Mouse (Mus musculus): ENCODE results near the gene Hdac7. TPM values are rescaled to one million over a fixed set of nuclear protein-coding genes. Genes with fewer than 3 reads are reported as not detected.

Hdac7 gene
- total RNA-seq, 2 experiments from 2014 or later, result 24.5 to 40.3 TPM

DNA sequence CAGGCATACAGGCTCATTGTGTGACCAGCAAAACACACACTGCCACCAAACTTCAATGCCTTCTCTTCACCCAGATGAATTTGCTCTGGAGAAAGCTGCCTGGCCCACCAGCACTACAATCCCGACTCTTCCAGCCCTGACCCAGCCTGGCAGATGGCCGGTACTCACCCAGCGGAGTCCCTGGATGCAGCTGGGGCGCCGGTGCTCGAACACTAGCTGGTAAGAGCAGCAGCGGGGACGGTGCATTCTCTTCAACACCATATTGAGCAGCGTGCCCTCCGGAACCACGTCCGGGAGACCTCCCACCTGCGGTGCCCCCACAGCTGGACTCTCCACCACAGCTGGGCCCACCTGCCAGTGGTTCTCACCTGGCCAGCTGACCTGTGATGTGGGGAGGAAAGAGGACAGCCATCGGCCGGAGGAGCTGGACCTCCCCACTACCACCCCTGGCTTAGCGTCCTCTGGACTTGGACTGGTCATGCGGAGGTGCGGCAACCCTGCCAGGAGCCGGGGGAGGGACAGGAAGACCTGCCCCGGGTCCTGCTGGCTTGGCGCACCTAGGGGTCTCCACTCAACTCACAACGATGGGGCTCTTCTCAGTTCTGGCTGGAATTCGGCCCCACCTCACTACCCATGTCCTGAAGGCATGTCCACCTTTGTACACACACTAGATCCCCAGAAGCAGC is 77.6 kb downstream of the Hdac7 start:
- no peak for DNase-seq

DNA sequence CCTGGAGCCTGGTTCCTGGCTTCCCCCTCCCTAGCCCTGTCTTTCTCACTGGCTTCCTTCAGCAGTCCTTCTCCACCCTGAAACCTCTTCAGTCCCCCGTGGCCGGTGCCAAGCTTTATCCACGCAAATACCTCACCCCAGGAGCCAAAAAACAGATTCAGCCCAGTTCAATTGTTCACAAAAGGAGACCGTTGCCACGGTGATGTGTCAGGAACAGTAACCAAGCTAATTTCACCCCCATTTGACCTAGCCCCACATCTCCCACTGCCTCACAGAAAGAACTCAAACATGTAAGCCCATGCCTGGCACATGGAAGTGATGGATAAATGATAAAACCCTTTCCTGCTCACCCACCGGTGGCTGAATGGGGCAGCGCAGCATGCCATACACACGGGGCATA is 78.1 kb downstream of the Hdac7 start:
- no peak for DNase-seq

DNA sequence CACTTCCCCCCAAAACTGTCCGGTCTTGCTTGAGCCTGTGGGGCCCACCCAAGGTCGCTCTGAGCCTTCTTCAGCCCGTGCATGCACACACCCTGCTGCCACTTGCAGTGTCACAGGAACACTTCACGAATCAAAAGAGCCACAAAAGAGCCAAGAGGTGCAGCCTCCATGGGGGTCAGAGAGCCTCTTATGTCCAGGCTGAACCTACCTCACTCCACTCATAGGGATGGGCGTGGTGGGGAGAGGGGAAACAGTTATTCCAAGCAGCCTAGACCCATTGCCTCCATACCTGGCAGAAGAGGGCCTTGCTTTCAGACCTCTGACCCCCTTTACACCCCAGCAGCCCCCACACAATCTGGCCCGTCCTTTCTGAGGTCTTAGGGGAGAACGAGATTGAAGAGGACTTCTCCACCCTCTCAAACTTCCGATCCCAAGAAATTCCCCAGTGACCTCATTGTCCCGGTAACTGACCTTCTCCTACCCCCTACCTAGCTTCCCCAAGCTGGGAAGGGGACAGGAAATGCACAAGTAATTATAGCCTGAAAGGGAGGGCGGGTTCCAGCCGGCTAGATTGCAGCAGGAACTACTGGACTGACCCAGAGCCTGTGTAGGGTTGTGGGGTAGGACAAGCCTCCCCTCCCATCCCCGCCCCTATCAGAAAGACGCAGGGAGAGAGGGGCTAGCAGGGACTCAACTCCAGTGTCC is 79.1 kb downstream of the Hdac7 start:
- no peak for DNase-seq

DNA sequence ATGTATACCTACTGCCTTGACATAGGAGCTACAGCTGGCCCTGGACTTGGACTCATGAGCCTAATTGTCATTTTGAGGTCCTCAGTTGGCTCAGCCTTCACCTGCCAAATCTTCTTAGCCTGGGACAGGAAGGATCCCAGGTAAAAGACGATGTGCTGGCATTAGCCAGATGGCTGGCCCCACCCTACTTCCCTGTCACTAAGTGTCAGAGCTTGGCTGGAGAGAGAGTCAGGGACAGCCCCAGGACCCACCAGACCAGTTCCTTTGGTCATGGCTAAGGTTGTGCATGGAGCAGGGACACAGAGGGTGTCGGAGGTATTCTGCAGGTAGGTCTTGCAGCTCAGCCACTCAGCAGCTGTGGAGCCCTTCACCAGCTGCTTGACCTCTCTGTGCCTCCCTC is 79.8 kb downstream of the Hdac7 start:
- no peak for DNase-seq

DNA sequence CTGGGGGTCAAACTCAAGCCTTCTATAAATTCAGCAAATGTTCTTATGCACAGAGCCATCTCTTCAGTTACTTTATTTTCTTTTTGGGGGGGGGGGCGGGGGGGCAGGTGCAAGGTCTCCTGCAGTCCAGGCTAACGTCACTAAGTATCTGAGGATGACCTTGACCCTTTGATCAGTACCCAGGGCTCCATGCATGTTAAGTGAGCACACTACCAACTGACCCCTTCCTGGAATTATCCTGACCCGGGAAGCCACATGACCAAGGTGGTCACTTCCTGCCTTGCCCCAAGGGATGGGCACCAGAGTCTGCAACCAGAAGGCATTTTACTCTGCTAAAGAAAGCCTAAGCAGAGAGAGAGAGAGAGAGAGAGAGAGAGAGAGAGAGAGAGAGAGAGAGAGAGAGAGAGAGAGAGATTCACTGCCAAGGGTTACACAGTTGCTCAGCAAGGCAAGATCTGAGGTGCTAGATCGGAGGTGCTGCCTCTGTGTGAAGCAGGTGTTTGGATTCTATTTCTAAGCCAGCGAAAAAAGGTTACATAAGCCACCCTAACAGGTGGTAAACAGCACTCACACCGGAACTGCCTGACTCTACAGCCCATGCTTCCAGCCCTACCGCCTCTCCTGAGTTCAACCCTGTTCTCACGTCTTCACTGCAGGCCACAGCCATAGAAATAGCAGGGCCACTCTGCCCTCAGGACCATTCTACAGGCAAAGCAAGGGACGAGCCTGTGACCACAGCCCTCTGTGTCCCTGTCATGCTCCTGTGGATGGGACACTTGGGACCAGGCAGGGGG is 80.8 kb downstream of the Hdac7 start:
- no peak for DNase-seq

DNA sequence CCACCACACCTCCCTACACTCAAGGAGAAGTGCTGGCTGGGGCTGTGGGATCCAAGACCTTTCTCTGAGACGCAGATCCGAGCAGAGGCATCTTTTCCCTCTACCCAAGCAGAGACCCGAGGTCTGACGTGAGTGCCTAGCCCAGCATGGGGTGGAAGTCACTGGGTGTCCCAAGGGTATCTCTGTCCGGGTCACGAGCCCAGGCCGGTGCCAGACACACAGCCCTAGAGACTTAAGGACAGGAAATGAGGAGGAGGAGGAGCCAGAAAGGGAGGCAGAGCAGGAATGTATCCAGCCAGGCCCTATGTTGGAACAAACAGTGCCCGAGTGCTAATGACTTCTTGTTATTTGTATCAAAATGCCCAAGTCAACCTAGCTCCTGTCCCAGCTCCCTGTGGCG is 81.6 kb downstream of the Hdac7 start:
- DNase-seq, result no peak

DNA sequence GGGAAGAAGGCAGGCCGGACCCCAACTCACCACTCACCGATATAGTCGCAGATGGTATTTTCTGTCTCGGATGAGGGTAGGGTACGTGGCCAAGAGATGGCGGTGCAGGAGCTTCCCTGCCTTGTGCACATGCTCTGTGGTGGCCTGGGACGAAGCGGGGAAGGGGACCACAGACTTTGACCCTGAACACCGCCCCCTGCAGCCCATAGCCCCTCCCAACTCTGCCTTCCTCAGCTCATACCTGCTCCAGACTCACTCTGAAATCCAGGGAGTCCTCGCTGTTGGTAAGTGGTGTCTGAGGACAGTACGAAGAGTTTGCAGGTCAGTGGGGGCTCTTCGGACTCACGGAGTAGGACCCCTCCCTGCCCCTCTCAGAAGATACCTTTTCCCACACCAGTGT is 82.9 kb downstream of the Hdac7 start:
- no peak for DNase-seq

DNA sequence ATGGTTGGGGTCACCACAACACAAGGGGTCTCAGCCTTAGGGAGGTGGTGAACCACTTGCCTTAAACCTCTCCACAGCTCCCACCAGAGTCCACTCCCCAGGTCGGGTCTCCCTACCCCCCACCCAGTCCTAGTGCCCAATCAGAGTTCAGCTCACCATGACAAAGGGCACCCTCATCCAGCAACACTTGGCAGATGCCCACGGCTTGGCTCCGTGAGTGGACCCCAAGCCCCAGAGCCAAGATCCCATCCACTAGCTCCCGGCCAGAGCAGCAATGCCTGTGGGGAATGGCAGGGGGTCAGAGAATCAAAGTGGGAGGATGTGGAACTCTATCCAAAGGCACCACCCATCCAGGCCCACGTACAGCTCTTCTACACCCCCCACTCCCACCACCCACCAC is 83.3 kb downstream of the Hdac7 start:
- DNase-seq, result no peak

DNA sequence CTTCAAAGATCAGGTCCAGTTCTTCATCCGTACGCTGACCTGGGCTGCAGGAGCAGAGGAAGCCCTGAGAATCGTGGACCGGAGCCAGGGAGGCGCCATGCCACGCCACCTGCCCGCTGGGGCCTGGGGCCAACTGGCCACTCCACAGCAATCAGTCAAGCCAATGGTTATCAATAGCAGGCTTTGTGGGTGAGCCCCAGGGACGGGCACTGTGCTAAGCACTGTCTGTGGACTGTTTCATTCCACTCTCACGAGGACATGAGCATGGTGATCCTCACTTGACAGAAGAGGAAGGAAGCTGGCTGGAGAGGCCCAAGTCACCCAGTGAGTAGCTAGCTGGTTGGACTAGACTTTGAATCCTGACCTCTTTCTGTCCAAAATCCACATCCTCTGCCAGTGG is 84.3 kb downstream of the Hdac7 start:
- no peak for DNase-seq

DNA sequence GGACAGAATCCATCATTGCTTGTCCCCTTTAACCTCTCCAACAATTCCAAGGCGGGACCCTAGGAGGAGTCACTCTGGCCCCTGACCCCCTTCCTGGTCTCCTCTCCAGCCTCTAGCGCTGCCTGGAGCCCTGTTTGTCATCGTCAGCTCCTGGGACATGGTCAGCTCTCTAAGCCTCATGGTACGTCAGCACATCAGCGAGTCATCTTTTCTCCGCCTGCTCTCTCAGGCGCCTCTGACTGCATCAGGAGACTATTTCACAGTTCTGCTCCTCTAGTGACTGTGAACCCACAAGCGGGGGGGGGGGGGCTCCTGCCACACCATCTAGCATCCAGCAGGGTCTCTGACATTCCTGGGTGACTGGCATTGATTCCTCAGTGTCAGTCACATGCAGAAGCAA is 88.9 kb downstream of the Hdac7 start:
- no peak for DNase-seq

DNA sequence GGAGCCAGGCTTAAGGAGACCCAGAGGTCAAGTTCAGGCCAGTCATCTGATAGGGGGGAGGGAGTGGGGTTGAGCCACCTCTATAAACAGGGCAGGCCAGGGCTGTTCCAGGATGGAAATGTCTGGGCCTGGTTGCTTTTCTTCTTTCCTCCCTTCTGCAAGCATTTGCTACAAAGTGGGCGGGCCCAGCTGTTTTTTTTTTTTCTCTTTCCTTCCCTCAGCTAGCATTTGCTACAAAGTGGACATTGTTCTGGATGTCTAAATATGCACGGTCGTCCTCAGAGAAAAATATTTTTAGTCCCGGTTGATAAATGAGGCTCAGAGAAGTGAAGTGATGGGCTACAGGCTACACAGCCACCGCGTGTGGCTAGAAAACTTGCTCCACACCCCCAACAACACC is 89.8 kb downstream of the Hdac7 start:
- DNase-seq, result no peak

DNA sequence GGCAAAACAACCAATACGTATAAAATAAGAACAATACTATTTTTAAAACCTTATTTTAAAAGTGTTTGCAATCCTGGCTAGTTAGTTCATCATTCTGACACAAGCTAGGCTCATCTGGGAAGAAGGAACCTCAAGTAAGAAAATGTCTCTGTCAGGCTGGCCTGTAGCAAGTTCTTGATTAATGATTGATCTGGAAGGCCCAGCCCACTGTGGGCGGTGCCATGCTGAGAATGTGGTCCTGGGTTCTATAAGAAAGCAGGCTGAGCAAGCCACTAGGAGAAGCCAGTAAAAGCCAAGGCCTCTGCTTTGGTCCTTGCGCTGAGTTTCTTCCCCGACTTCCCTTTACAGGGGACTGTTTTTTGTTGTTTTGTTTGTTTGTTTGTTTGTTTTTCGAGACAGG is 91.8 kb downstream of the Hdac7 start:
- no peak for DNase-seq

DNA sequence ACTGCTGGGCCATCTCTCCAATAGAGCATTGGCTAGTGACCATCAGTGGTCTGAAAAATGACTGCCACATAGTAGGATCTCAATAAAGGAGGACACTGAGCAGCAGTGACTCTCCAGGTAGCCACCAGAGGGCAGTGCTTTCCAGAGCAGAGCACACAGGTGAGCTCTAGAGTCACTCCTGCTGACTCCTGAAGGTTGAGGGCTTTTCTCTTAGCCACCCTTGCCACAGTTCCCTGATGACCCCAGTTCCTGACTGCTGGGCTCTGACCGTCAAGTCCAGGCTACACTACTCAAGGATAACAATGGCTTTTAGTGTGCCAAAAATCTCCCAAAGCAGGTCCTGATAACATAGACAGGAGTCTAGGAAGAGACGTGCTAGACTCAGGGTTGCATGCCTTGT is 92.6 kb downstream of the Hdac7 start:
- DNase-seq, result no peak

DNA sequence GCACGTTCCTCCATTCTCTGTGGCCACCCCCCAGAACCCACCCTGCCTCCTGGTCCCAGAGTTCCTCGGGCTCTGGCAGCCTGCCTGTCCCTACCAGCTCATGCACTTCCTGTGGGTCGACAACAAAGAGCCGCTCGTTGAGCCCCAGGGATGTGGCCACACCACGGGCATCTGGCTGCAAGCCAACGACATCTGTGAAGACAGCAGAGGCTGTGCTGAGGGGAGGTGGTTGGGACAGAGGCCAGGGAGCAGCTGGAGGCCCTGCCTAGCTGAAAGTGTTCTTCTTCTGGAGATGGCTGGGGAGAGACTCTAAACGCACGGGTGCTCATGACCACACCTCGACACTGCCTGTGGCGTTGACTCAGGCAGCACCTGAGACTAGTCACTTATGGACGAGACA is 93.6 kb downstream of the Hdac7 start:
- DNase-seq, result peak; percentile 61

DNA sequence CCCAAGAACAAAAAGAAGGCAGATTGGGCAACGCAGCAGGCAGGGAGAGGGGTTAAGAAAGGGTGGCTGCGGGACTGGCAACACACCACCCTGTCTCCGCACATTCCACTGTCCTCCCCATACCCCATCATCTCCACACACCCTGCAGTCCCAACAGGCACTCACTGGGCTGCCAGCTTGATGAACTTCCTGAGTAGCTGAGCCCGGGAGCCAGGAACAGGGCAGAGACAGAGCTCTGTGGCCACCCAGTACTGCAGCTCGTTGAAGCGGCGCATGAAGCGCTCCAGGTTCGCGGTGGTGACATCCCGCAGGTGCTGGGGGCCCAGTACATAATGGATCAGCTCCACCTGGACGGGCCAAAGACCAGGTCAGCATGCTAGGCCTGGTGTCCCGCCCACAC is 94.5 kb downstream of the Hdac7 start:
- no peak for DNase-seq

DNA sequence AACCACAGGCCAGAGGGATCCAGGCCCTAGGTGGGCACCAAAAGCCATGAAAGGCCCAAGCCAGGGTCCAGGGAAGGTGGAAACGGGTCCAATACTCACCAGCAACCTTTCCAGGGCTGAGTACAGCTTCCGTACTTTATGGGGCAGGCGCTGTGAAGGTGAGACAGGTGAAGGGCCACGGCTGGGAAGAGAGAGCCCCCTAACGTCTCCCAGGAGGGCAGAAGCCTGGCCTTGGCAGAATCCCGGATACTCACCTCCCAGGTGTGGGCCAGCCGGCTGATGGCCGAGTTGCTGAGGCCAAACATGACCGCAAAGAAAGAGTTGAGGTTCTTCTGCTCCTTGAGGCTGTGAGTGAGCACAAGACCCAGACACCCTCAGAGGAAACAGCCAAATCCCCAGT is 94.9 kb downstream of the Hdac7 start:
- no peak for DNase-seq

DNA sequence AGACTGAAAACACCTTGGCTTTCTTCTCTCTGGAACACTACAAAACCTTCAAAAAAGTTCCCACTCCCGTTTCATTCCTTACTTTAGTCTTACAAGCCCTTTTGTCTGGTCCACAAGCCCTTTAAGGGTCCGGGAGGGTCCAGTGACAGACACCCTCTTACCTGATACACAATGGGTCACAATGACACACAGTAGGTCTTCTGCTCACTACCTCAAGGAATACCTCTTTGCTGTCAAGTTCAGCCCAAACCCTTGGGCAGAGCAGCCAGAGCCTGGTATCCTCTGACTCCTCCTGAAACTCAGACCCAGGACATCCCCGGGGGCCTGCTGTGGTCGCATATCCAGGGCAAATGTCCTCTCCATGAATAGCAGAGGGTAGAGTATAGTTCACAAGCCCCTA is 95.3 kb downstream of the Hdac7 start:
- DNase-seq, result no peak

DNA sequence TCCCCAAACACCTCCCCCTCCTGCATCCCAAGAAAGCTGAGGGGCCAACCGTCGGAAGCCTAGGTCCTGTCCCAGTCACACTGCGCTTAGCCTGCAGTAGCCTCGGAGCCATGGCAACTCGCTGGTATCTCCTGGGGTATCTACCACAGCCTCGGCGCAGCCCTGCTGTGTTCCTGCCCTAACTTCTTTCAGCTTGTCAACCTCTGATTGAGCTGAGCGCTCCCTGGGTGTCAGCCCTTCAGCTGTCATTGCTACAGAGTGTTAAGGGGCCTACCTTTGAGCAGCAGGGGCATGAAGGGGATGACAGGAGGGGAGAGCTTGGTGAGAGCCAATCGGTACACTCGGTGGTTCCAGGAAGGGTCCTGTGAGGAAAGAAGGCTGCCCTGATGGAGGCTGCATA is 96.0 kb downstream of the Hdac7 start:
- no peak for DNase-seq

DNA sequence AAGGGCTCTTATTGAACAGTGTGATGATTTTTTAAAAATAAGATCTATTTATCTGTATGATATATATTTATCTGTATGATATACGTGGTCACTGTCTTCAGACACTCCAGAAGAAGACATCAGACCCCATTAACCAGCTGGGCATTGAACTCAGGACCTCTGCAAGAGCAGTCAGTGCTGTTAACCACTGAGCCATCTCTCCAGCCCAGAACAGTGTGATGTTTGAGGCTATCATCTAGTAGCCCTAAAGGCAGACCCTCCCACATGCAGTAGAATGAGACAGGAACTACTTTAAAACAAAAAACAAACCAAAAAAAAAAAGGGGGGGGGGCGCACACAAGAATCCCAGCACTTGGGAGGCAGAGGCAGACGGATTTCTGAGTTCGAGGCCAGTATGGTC is 96.8 kb downstream of the Hdac7 start:
- no peak for DNase-seq

DNA sequence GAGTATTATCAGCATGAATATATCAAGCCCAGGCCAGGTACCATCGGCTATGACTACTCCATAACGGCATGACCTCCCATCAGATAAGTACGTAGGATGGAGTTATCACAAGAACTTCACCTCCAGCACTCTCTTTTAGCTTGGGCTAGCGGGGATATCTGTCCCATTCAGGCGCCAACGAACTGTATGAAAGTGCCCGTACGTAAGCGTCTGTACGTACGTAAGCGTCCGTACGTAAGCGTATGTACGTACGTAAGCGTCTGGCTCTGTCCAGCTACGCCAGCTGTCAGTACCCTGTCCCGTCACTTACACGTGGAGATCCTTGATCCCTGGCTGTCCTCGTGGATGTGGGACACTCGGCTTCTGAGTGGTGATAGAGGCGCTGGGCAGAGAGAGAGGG is 97.6 kb downstream of the Hdac7 start:
- DNase-seq, result no peak

DNA sequence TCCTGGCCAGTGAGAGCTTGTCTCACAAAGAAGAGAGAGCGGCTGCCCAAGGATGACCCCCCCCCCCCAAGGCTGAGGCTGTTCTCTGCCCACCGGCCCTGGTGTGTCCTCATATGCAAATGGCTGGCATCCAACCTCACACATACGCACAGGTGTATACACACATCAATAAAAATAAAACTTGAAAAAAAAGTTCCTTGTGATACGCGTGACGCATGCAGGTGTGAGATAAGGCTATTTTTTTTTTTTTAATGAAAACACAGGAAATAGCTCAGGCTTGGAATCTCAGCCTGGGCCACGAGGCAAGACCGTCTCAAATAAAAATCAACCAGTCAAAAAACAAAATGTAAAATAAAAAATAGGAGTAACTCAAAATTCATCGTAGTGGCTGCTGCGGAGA is 98.0 kb downstream of the Hdac7 start:
- no peak for DNase-seq

DNA sequence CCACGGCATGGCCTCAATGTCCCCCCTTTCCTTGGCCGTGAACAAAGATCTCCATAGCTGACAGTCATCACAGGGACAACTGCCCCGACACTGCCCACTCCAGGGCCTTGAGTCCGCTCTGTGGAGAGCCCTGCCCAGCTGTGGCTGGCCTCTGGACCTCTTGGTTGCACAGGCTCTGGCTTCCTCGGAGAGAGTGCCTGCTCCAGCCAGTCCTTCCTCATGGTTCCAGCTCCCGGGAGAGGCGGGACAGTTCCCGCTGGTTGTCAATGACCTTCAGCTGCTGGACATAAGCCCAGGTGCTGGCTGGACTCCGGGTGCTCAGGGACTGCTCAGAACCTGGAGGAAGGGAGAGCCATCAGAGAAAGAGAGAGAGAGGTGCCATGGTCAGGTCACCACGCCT is 99.0 kb downstream of the Hdac7 start:
- DNase-seq, result peak; percentile 51

DNA sequence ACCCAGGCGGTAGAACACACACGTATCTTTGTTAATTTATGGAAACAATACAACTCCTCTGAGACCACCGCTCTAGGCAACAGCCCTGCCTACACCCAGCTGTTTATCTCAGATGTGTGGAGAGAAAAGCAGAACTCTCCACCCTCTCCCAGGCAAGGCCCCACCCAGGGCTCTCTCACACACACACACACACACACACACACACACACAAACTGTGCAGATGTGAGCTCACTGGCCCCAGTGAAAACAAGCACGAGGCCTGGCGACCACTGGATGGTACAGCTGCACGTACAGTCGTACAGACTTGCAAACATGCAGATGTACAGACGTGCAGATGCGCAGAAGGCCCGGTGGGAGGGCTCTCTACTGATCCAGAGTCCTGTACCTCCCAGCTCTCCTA is 99.4 kb downstream of the Hdac7 start:
- peak; percentile 42 for DNase-seq

All from gastrocnemius, postnatal 10 days (tissue).